Mouse (Mus musculus): ENCODE measurements at regions not wholly inside any gene's neighbourhood (a gene's known extent, or its start where the extent isn't known, plus 50 kb on each side); places are given as distances from the start of the nearest gene placed in this dataset.

GRCm38 (mm10) chr6:16064691-16065090 is 344.2 kb downstream of the Mdfic start:
- no peak for DNase-seq (ENCODE audit: low spot score in 2 of 2)

- DNase-seq (ENCODE audit: low spot score in 2 of 2) = no peak
Measured at GRCm38 (mm10) chr6:16065121-16065520, 344.7 kb downstream of the Mdfic start.

GRCm38 (mm10) chr6:16076266-16076665 is 355.8 kb downstream of the Mdfic start:
- no peak for DNase-seq (ENCODE audit: low spot score in 2 of 2)

GRCm38 (mm10) chr6:16077195-16077810 is 356.8 kb downstream of the Mdfic start:
- no peak for DNase-seq (ENCODE audit: low spot score in 2 of 2)

- no peak for DNase-seq (ENCODE audit: low spot score in 2 of 2)
Measured at GRCm38 (mm10) chr6:16077917-16078316, 357.5 kb downstream of the Mdfic start.

- no peak for DNase-seq (ENCODE audit: low spot score in 2 of 2)
Measured at GRCm38 (mm10) chr6:16086952-16087537, 366.6 kb downstream of the Mdfic start.

GRCm38 (mm10) chr6:16098761-16099160 is 378.3 kb downstream of the Mdfic start:
- DNase-seq (ENCODE audit: low spot score in 2 of 2) = no peak

- DNase-seq (ENCODE audit: low spot score in 2 of 2) = no peak
Measured at GRCm38 (mm10) chr6:16141009-16141408, 420.5 kb downstream of the Mdfic start.

GRCm38 (mm10) chr6:16144538-16144937 is 424.1 kb downstream of the Mdfic start:
- no peak for DNase-seq (ENCODE audit: low spot score in 2 of 2)

- DNase-seq (ENCODE audit: low spot score in 2 of 2) = no peak
Measured at GRCm38 (mm10) chr6:16150535-16150934, 430.1 kb downstream of the Mdfic start.

- no peak for DNase-seq (ENCODE audit: low spot score in 2 of 2)
Measured at GRCm38 (mm10) chr6:16151478-16151877, 431.0 kb downstream of the Mdfic start.

GRCm38 (mm10) chr6:16152691-16153090 is 432.2 kb downstream of the Mdfic start:
- no peak for DNase-seq (ENCODE audit: low spot score in 2 of 2)

- DNase-seq (ENCODE audit: low spot score in 2 of 2) = no peak
Measured at GRCm38 (mm10) chr6:16165012-16165411, 444.6 kb downstream of the Mdfic start.

GRCm38 (mm10) chr6:16171871-16172270 is 451.4 kb downstream of the Mdfic start:
- no peak for DNase-seq (ENCODE audit: low spot score in 2 of 2)

GRCm38 (mm10) chr6:16177313-16177712 is 456.9 kb downstream of the Mdfic start:
- DNase-seq (ENCODE audit: low spot score in 2 of 2) = no peak

- peak; percentile 4 for DNase-seq (ENCODE audit: low spot score in 2 of 2)
Measured at GRCm38 (mm10) chr6:16187983-16188550, 467.6 kb downstream of the Mdfic start.

- no peak for DNase-seq (ENCODE audit: low spot score in 2 of 2)
Measured at GRCm38 (mm10) chr6:16212975-16213374, 492.5 kb downstream of the Mdfic start.

GRCm38 (mm10) chr6:16213635-16214034 is 493.2 kb downstream of the Mdfic start:
- no peak for DNase-seq (ENCODE audit: low spot score in 2 of 2)

- DNase-seq (ENCODE audit: low spot score in 2 of 2) = peak in 1 of 2 experiments; percentile 35
Measured at GRCm38 (mm10) chr6:16221002-16221627, 500.7 kb downstream of the Mdfic start.

Data from frontal cortex, postnatal 25 days (tissue).